Mouse (Mus musculus): Measurements from ENCODE around the gene BC034090. TPM values are rescaled to one million over a fixed set of nuclear protein-coding genes. Genes with fewer than 3 reads are reported as not detected.

BC034090 gene
- polyA plus RNA-seq, 1 experiment = 15.5 TPM

GRCm38 (mm10) chr1:155199522-155199921 lies 44.7 kb downstream of the BC034090 start:
- DNase-seq = no peak
- no peak overlapping the region for H3K4me3 ChIP-seq (replicated peaks; ENCODE audit: insufficient read depth, low read depth, low read length)
- H3K27me3 ChIP-seq (ENCODE audit: control insufficient read depth, insufficient read depth, low read length) = no peaks in the 10 kb centered on the region
- whole genome bisulfite sequencing = 87% methylated on average over 6 of the region's 6 CpGs
- TF ChIP-seq POLR2A (IDR thresholded peaks at IDR 0.05; ENCODE audit: borderline replicate concordance, insufficient read depth, low read length) = no peak
- no peak for TF ChIP-seq CTCF (IDR thresholded peaks at IDR 0.05; ENCODE audit: borderline replicate concordance, insufficient read depth, low read depth, low read length)
- no peak overlapping the region for H3K27ac ChIP-seq (ENCODE audit: insufficient read depth, low read length)
- H3K4me1 ChIP-seq (ENCODE audit: control insufficient read depth, insufficient read depth, low read length) = peaks cover 7% of the 10 kb centered on the region

- Histone ChIP-seq H3K4me1 (ENCODE audit: control insufficient read depth, insufficient read depth, low read length) (peaks cover 14% of the 10 kb centered on the region), H3K27ac (ENCODE audit: insufficient read depth, low read length) (no peak overlapping the region), H3K27me3 (ENCODE audit: control insufficient read depth, insufficient read depth, low read length) (no peaks in the 10 kb centered on the region), H3K4me3 (replicated peaks; ENCODE audit: insufficient read depth, low read depth, low read length) (no peak overlapping the region)
- 71% methylated on average over 4 of the region's 4 CpGs for WGBS
- no peak for DNase-seq
- TF ChIP-seq POLR2A (IDR thresholded peaks at IDR 0.05; ENCODE audit: borderline replicate concordance, insufficient read depth, low read length) (no peak), CTCF (IDR thresholded peaks at IDR 0.05; ENCODE audit: borderline replicate concordance, insufficient read depth, low read depth, low read length) (no peak)
Measured at GRCm38 (mm10) chr1:155196691-155197090, 47.6 kb downstream of the BC034090 start.

- WGBS = 17% methylated on average over 15 of the region's 15 CpGs
- Histone ChIP-seq H3K4me3 (replicated peaks; ENCODE audit: insufficient read depth, low read depth, low read length) (no peak overlapping the region), H3K27ac (ENCODE audit: insufficient read depth, low read length) (no peak overlapping the region), H3K4me1 (ENCODE audit: control insufficient read depth, insufficient read depth, low read length) (peaks cover 21% of the 10 kb centered on the region), H3K27me3 (ENCODE audit: control insufficient read depth, insufficient read depth, low read length) (no peaks in the 10 kb centered on the region)
- TF ChIP-seq CTCF (IDR thresholded peaks at IDR 0.05; ENCODE audit: borderline replicate concordance, insufficient read depth, low read depth, low read length) = no peak
- TF ChIP-seq POLR2A (IDR thresholded peaks at IDR 0.05; ENCODE audit: borderline replicate concordance, insufficient read depth, low read length) = no peak
- DNase-seq = peak; percentile 53 to 67
Measured at GRCm38 (mm10) chr1:155192805-155193368, 51.4 kb downstream of the BC034090 start.

GRCm38 (mm10) chr1:155191671-155192070 lies 52.6 kb downstream of the BC034090 start:
- DNase-seq = peak; percentile 65 to 76
- 40% methylated on average over 2 of the region's 2 CpGs for WGBS
- no peak for TF ChIP-seq CTCF (IDR thresholded peaks at IDR 0.05; ENCODE audit: borderline replicate concordance, insufficient read depth, low read depth, low read length)
- no peak for TF ChIP-seq POLR2A (IDR thresholded peaks at IDR 0.05; ENCODE audit: borderline replicate concordance, insufficient read depth, low read length)
- Histone ChIP-seq H3K4me1 (ENCODE audit: control insufficient read depth, insufficient read depth, low read length) (peaks cover 21% of the 10 kb centered on the region), H3K4me3 (replicated peaks; ENCODE audit: insufficient read depth, low read depth, low read length) (no peak overlapping the region), H3K27me3 (ENCODE audit: control insufficient read depth, insufficient read depth, low read length) (no peaks in the 10 kb centered on the region), H3K27ac (ENCODE audit: insufficient read depth, low read length) (no peak overlapping the region)

GRCm38 (mm10) chr1:155191219-155191618 lies 53.0 kb downstream of the BC034090 start:
- H3K4me3 ChIP-seq (replicated peaks; ENCODE audit: insufficient read depth, low read depth, low read length) = no peak overlapping the region
- H3K4me1 ChIP-seq (ENCODE audit: control insufficient read depth, insufficient read depth, low read length) = peaks cover 21% of the 10 kb centered on the region
- peak in 1 of 2 experiments; percentile 38 for DNase-seq
- no peak overlapping the region for H3K27ac ChIP-seq (ENCODE audit: insufficient read depth, low read length)
- H3K27me3 ChIP-seq (ENCODE audit: control insufficient read depth, insufficient read depth, low read length) = no peaks in the 10 kb centered on the region
- 74% methylated on average over 8 of the region's 8 CpGs for WGBS
- TF ChIP-seq POLR2A (IDR thresholded peaks at IDR 0.05; ENCODE audit: borderline replicate concordance, insufficient read depth, low read length) (no peak), CTCF (IDR thresholded peaks at IDR 0.05; ENCODE audit: borderline replicate concordance, insufficient read depth, low read depth, low read length) (no peak)

- no peaks in the 10 kb centered on the region for H3K27me3 ChIP-seq (ENCODE audit: control insufficient read depth, insufficient read depth, low read length)
- 43% methylated on average over 4 of the region's 4 CpGs for WGBS
- no peak overlapping the region for H3K27ac ChIP-seq (ENCODE audit: insufficient read depth, low read length)
- H3K4me1 ChIP-seq (ENCODE audit: control insufficient read depth, insufficient read depth, low read length) = peaks cover 21% of the 10 kb centered on the region
- TF ChIP-seq CTCF (IDR thresholded peaks at IDR 0.05; ENCODE audit: borderline replicate concordance, insufficient read depth, low read depth, low read length) = no peak
- no peak for TF ChIP-seq POLR2A (IDR thresholded peaks at IDR 0.05; ENCODE audit: borderline replicate concordance, insufficient read depth, low read length)
- DNase-seq = no peak
- H3K4me3 ChIP-seq (replicated peaks; ENCODE audit: insufficient read depth, low read depth, low read length) = no peak overlapping the region
Measured at GRCm38 (mm10) chr1:155188656-155189055, 55.6 kb downstream of the BC034090 start.

- TF ChIP-seq CTCF (IDR thresholded peaks at IDR 0.05; ENCODE audit: borderline replicate concordance, insufficient read depth, low read depth, low read length) (no peak), POLR2A (IDR thresholded peaks at IDR 0.05; ENCODE audit: borderline replicate concordance, insufficient read depth, low read length) (no peak)
- no peak for DNase-seq
- WGBS = 88% methylated on average over 3 of the region's 3 CpGs
- Histone ChIP-seq H3K27ac (ENCODE audit: insufficient read depth, low read length) (no peak overlapping the region), H3K4me3 (replicated peaks; ENCODE audit: insufficient read depth, low read depth, low read length) (no peak overlapping the region), H3K4me1 (ENCODE audit: control insufficient read depth, insufficient read depth, low read length) (no peaks in the 10 kb centered on the region), H3K27me3 (ENCODE audit: control insufficient read depth, insufficient read depth, low read length) (no peaks in the 10 kb centered on the region)
Measured at GRCm38 (mm10) chr1:155184191-155184590, 60.1 kb downstream of the BC034090 start.

GRCm38 (mm10) chr1:155178192-155178924 lies 65.9 kb downstream of the BC034090 start:
- Histone ChIP-seq H3K27me3 (ENCODE audit: control insufficient read depth, insufficient read depth, low read length) (no peaks in the 10 kb centered on the region), H3K27ac (ENCODE audit: insufficient read depth, low read length) (no peak overlapping the region), H3K4me1 (ENCODE audit: control insufficient read depth, insufficient read depth, low read length) (peaks cover 2% of the 10 kb centered on the region), H3K4me3 (replicated peaks; ENCODE audit: insufficient read depth, low read depth, low read length) (no peak overlapping the region)
- WGBS = 48% methylated on average over 2 of the region's 2 CpGs
- no peak for DNase-seq
- TF ChIP-seq CTCF (IDR thresholded peaks at IDR 0.05; ENCODE audit: borderline replicate concordance, insufficient read depth, low read depth, low read length) (no peak), POLR2A (IDR thresholded peaks at IDR 0.05; ENCODE audit: borderline replicate concordance, insufficient read depth, low read length) (no peak)
